11 mouse cellular contexts compared by ENCODE assay signal in the genomic region with DNA sequence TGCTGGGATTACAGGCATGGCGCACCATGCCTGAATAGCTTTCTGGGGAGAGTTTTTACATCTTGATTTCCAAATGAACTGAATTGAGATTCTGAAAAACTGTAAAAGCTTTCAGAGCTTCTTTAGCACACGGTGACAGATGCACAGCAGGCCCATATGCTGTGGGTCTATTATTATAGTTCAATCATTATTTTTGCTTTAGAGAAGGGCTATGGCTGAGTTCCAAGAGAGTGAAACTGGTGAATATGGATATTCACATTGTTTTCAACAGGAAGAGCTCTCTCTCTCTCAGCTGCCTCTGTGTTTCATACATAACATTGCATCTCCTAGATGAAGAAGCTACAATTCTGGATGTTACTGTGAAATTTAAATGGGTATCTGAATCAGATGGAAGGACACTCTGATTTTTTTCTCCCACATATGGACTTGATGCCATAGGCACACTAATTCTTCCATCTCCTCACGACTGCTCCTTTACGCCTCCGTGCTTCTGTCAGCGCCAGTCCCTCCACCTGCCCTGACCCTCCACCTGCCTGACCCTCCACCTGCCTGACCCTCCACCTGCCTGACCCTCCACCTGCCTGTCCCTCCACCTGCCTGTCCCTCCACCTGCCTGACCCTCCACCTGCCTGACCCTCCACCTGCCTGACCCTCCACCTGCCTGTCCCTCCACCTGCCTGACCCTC. TPM values are rescaled to one million over a fixed set of nuclear protein-coding genes. Genes with fewer than 3 reads are reported as not detected.
DNase-seq lines count a peak whose midpoint lies in the region; ATAC-seq lines count a peak whose summit lies in the region.
"Had no signal": no experiment of that assay in that cellular context is flagged by ENCODE, and none has a peak within 500 bp of the region (broad histone marks: within the 10 kb centered on the region; RNA-seq: fewer than 3 reads in every experiment).

No protein-coding gene starts in this region.

- ATAC-seq in granulocyte monocyte progenitor cell, adult 5-6 weeks (replicated peaks; ENCODE audit: poor library complexity, severe bottlenecking), result no peak

- peak; percentile 54 for DNase-seq in layer of hippocampus, adult 11-12 months (ENCODE audit: low spot score)
- no peak for DNase-seq in layer of hippocampus, postnatal 10 days (ENCODE audit: low spot score in 2 of 2)
- DNase-seq in brain, embryonic 18.5 days (ENCODE audit: low read depth, low spot score), result peak; percentile 67
- peak; percentile 58 for DNase-seq in cerebellum, adult 9-11 months
- DNase-seq in left cerebral cortex, adult 9 months (ENCODE audit: low spot score in 2 of 2), result peak; percentile 60 to 66
- no peak for DNase-seq in thymus, adult 18-20 months
- DNase-seq: adrenal gland, postnatal 36 days; gastrocnemius, adult 2 months; kidney, adult 18-20 months; lung, adult 18-20 months had no signal

RNA-seq across cellular contexts. Expression of a gene that starts 25.7 kb away (rescaled TPM):
- 10 to 100 TPM; 59.7 to 62.5 TPM for total RNA-seq in layer of hippocampus, postnatal 10 days (2021)
- 60.6 and 67.4 TPM in 2 replicates for total RNA-seq in granulocyte monocyte progenitor cell, adult 5-6 weeks (2014; fragmentation: Nextera tagmentation)
- 90.3 and 112 TPM in 2 replicates for total RNA-seq in granulocyte monocyte progenitor cell, adult 5-6 weeks (2017)

Comparison
In these comparisons a context has a peak if more than half of its experiments do, and no peak if none do; other contexts are left out.
1. DNase-seq: peak in layer of hippocampus, adult 11-12 months (single experiment), brain, embryonic 18.5 days (single experiment), cerebellum, adult 9-11 months (single experiment) and left cerebral cortex, adult 9 months (2 of 2); none in layer of hippocampus, postnatal 10 days (0 of 2) and thymus, adult 18-20 months (0 of 2).